Mouse (Mus musculus): ENCODE results near the gene Mrc1.
"Not testable (repeated sequence)": the region's sequence is repeated elsewhere in the genome, so short reads cannot be mapped to it uniquely, and the experiment has no call there.

The Mrc1 gene

GRCm38 (mm10) chr2:14229149-14229548 is at the start of gene Mrc1:
Gene Mrc1, plus strand, starts transcription at chr2:14229392.
- no peak for DNase-seq

DNA sequence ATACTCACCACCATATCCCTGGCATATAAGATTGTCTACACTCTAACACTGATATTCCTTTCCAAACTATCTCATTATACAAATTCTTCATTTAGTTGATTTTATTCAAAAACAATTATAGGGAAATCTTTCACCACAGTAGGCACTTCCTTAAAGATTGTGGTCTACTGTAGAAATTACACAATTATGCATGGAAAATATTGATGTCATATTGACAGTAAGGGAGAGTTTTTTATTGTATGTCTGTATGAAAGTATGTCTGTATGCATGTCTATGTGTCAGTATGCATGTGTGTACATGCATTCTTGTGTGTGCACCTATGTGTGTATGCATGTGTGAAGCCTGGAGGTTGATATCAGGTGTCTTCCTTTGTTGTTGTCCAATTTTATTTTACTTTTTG is 44.8 kb upstream of the Mrc1 start:
- DNase-seq = no peak

DNA sequence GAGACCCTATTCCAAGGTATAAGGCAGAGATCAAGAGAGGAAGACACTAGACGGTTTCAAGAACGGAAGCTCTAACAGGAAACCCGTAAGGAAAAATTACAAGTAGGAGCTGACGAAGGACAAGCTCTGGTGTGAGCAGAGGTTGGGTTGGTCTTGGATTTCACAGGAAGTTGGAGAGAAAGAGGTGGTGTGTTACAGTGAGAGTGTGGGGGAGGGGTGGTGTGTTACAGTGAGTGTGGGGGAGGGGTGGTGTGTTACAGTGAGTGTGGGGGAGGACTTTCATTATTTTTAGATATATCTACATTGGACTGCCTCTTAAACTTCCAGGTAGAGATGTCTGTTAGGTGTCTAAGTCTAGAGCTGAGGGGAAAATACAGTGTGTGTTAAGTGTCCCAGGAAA is 38.5 kb upstream of the Mrc1 start:
- DNase-seq = peak; percentile 12

DNA sequence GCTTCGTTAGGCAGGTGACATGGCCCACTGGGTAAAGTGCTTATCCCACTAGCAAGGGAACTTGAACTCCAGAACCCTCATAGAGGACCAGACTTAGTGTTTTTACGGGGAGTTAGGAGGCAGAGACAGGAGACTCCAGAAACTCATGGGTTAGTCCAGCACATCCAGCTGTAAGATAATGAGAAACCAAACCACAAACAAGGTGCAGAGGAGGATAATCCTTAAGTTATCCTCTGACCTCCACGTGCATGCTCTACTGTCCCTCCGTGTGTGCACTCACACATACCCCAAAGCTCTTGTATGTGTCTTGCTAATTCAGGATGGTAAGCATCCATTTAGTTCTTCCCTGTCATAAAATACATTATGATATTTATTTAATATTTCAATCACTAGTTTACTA is 37.6 kb upstream of the Mrc1 start:
- no peak for DNase-seq

DNA sequence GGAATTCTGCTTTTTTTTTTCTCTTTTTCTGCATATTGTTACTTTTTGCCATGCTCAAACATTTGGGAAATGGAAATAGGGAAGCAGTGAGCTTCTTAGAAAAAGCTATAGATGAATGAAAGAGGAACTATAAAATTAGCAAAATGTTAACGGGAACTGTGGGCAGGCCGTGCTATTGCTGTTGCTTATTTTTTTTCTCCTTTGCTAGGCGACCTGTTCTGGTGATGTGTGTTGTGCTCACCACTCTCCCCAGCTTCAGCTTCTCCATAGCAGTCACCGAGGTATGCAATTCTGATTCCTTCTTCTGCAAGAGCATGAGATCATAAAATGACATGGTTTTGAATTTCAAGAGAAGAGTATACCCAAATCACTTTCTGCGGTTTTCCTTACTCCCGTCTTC is 37.1 kb upstream of the Mrc1 start:
- DNase-seq = no peak

- DNase-seq = not testable (repeated sequence)
These were observed 30.8 kb upstream of the Mrc1 start for GRCm38 (mm10) chr2:14198325-14198903.

- no peak for DNase-seq
These were observed 29.6 kb upstream of the Mrc1 start for GRCm38 (mm10) chr2:14199621-14200020.

GRCm38 (mm10) chr2:14200879-14201445 is 28.2 kb upstream of the Mrc1 start:
- DNase-seq = not testable (repeated sequence)

DNA sequence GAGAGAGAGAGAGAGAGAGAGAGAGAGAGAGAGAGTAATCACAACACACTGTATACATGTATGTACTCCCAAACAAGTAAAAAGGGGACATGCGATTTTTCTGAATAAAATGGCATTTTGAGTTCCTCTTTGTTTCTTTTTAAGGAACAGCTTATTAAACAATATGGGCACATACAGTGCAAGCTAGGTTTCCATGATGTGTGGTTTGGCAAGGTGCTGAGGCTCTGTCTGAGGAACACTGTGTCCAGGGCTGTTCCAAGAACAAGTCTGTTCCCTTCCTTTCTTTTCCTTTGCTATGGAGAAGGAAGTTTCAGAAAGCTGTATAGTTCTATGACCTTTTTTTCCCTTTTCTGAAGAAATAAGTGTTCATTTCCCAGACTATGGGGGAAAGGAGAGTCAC is 24.9 kb upstream of the Mrc1 start:
- DNase-seq = no peak

GRCm38 (mm10) chr2:14206798-14207197 is 22.4 kb upstream of the Mrc1 start:
- DNase-seq = no peak

- no peak for DNase-seq
These were observed 18.5 kb upstream of the Mrc1 start for GRCm38 (mm10) chr2:14210731-14211130.

GRCm38 (mm10) chr2:14211606-14212005 is 17.6 kb upstream of the Mrc1 start:
- DNase-seq = no peak

GRCm38 (mm10) chr2:14214764-14215163 is 14.4 kb upstream of the Mrc1 start:
- DNase-seq = peak; percentile 19

DNA sequence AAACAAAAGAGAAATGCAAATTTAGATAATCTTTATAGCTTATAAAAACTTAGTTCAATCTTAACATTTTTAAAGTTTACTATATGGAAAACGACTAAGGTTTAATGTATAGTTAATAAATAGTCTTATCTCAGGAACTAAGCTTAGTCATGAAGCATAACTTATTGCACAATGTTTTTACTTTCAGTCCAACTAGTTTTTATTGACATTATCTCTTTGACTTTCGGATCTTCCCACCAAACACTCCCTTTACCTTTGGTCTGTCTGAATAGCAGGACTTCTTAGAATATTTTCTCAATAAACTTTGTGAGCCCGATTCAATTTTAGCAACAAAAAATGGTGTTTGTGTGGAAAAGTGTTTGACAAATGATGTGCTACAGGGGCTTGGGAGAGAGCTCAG is 12.5 kb upstream of the Mrc1 start:
- DNase-seq = no peak

DNA sequence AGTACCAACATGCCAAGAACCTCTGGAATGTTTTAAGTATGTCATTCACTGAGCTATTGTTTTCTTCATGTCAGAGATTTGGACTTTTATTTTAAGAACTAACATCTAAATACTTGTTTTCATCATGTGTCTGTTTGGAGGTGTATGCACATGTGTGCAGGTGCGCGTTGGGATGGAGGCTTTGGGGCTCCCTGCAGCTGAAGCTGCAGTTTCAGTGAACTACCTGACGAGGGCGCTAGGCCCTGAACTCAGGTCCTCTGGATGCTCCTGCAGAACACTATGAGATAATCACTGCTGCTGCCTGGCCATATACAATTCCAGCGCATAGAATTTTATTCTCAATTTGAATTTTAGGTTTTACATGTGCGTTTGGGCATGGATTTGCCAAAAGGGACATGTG is 11.1 kb upstream of the Mrc1 start:
- no peak for DNase-seq

- DNase-seq = no peak
These were observed 4.8 kb upstream of the Mrc1 start for GRCm38 (mm10) chr2:14224387-14224786.

GRCm38 (mm10) chr2:14228495-14228894 is 697 bp upstream of the Mrc1 start:
- DNase-seq = no peak

DNA sequence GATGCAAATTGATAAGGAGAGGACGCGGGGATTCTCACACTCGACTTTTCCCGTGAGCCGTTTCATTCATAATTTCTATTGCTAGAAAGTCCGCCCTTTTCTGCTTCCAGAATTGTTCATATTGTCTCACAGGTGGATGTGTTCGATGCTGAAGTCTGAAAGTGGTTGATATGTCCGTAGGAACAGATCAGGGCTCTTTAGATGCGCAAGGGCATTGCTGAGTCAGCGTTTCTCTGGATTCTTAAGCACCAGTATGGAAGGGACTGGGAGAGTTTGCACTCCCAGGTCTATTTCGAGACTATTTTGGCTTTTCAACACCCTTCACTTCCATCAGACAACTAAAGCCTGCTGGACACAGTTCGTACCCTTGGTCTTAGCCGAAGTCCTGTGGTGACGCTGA is 787 bp downstream of the Mrc1 start:
- no peak for DNase-seq

DNA sequence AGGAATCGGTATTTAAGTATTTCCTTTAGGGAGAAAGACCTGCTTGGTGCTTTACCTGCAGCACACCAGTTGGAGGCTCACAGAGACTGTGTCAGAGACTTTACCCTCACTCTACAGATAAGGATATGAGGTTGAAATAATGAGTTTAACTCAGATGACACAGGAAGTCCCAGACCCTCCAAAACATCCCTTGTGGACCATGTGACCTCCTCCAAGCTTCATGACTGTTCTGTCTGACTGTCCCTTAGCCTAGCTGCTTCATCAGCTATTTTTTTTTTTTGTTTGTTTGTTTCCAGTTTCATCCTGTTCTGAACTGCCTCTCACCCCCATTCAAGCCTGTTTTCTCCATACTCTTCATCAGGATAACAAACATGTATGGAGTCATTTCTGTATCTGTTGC is 3.7 kb downstream of the Mrc1 start:
- DNase-seq = no peak

- DNase-seq = no peak
These were observed 4.8 kb downstream of the Mrc1 start for GRCm38 (mm10) chr2:14233983-14234382.

DNA sequence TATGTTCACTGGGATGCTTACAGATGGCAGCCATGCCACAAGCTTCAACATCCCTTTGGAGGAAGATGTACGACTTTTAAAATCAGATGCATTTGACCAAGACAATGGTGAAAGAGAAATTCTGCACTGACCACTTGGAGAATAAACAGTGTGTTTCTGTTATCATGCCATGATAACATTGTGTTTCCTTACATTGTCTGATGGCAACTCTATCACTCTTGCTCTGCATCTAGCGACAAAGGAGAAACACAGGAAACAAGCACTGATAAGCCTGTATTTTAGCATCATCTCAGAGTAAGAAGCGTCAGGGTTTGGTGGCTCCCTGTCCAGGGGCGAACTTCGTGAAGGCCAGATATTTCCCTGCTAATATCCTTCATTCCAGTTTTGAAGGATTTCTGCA is 6.1 kb downstream of the Mrc1 start:
- DNase-seq = no peak

GRCm38 (mm10) chr2:14236920-14237319 is 7.7 kb downstream of the Mrc1 start:
- DNase-seq = no peak

DNA sequence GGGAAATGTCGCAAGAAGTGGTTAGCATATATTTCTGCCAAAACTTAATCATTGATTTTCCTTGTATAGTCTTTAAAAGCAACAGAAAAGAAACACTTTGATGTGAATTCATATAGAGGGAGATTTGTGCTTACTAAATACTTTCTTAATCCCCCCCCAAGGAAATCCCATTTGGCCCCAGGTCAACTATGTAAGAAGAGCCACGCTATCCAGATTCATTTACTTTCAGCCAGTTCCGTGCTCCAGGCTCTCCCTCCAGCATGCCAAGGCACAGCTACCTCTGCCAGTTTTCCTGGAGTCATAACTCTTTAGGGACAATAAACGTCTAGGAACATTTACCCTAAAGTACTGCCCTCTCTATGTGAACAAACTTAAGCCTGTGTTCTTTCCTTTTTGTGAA is 8.5 kb downstream of the Mrc1 start:
- DNase-seq = no peak

DNA sequence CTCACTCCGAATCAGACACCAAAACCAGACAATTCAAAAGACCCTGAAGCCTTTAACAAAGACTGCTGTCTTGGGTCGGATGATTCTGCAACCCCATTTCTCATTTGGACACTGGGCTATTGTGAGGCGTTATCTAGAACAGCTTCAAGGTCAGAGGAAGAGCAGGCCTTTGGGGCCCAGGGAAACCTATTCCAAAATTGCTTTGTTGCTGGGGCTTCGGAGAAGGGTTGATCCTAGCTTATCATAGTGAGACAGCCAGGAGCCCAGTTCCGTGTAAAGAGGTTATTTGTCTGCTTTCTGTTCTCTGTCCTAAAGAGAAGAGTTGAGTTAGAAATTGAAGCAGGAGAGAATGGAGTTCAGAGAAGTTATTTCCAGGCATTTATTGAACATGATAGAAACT is 10.0 kb downstream of the Mrc1 start:
- no peak for DNase-seq

- no peak for DNase-seq
These were observed 15.0 kb downstream of the Mrc1 start for GRCm38 (mm10) chr2:14244157-14244556.

Data from embryo, embryonic 11 days (tissue).